Mouse (Mus musculus): ENCODE data around the gene Pex7.

Gene Pex7

GRCm38 (mm10) chr10:19879161-19879560 is 28.3 kb downstream of the Pex7 start:
- DNase-seq (ENCODE audit: low spot score in 2 of 2): no peak

DNA sequence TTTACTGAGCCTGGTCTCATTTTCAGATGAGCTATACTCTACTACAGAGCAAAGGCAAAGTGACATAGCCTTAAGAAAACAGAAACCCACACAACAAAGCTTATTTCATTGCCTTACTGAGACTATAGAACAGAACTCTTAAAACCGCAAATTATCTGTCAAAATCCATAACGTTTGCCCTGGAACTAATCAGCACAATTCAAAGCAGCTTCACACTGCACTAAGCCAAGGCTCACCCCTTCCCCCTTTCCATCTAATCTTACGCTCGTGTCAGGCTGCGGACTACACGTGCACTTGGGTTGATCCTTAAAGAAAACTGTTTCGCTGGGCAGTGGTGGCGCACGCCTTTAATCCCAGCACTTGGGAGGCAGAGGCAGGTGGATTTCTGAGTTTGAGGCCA is 29.8 kb downstream of the Pex7 start:
- DNase-seq (ENCODE audit: low spot score in 2 of 2): no peak

- no peak for DNase-seq (ENCODE audit: low spot score in 2 of 2)
Observed at GRCm38 (mm10) chr10:19877257-19877656, 30.2 kb downstream of the Pex7 start.

- no peak for DNase-seq (ENCODE audit: low spot score in 2 of 2)
Observed at GRCm38 (mm10) chr10:19876669-19877068, 30.8 kb downstream of the Pex7 start.

GRCm38 (mm10) chr10:19875346-19875745 is 32.1 kb downstream of the Pex7 start:
- no peak for DNase-seq (ENCODE audit: low spot score in 2 of 2)

DNA sequence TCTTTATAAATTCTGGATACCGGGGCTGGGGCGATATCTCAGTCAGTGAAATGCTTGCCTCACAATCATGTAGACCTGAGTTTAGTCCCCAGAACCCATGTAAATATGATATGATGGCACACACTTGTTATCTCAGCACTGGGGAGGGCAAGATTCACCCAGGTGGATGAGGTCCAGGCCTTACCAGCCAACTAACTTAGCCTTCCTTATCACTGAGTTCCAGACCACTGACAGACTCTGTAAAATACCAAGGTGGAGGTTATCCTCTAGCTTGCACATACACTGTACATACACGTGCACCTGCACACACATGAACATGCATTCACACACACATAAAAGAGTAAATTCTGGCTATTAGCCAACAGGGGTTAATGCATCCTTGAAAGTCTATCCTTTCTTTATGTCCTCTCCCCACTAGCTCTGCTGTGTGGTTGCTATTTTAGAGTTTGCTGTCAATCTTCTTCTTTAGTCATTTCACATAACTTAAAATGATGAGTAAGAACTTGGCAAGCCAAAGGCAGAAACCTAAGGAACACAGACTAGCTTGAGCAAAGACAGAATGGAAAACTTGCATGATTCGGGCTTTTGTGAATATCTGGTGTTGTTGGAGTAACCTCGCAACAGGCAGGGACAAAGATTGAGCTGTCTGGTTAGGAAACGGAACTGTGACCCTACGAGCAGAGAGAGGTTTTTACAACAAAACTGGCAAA is 51.7 kb downstream of the Pex7 start:
- no peak for DNase-seq (ENCODE audit: low spot score in 2 of 2)

- no peak for DNase-seq (ENCODE audit: low spot score in 2 of 2)
Observed at GRCm38 (mm10) chr10:19853609-19854008, 53.9 kb downstream of the Pex7 start.

- no peak for DNase-seq (ENCODE audit: low spot score in 2 of 2)
Observed at GRCm38 (mm10) chr10:19852776-19853175, 54.7 kb downstream of the Pex7 start.

GRCm38 (mm10) chr10:19850998-19851691 is 56.3 kb downstream of the Pex7 start, which contains the start of gene Slc35d3:
Slc35d3 (minus strand) TSS chr10:19851459.
- DNase-seq (ENCODE audit: low spot score in 2 of 2): peak; percentile 11 to 64

DNA sequence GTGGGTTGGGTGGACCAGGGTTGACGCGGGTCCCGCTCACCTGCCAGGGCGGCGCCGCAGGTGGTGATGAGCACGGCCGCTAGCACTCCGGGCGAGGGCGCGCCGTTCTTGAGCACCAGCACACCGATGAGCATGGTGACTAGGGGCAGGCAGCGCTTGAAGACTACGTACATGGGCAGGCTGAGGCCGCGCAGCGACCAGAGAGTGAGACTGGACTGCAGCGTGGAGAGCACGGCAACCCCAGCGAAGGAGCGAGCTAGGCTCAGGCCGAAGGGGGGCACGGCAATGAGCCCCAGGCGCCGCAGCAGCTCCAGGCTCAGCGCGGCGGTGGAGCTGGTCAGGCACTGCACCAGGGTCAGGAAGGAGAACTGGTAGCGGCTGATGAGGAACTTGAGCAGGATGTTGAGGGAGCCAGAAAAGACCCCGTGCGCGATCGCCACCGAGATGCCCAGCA is 56.9 kb downstream of the Pex7 start:
- DNase-seq (ENCODE audit: low spot score in 2 of 2): peak; percentile 7 to 35

DNA sequence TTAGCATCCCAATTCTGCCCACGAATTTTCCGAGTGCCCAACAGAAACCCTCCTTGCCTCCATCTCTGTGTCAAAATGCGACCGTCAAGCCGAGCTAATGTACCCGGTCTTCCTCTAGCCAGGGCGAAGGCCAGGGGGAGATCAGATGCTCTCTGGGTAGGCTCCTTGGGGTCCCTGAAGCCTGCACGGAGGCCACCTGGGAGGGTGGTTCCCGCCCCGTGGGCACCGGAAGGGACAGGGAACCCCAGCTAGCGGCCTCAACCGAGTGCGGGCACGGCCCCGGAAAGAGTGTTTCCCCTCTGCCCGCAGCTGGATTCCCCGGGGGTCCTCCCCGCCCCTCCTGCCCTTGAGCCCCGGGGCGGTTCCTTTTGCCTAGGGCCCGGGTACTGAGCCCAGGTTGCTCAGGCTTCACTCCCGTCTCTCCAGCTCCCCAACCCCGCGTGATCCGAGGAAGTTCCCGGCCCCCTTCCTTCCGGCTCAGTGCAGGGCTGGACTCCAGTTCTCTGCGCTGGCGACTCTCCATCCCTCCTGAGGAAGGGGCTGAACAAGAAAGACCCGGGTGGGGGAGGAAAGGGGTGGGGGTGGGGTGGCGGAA is 57.6 kb downstream of the Pex7 start:
- peak in 1 of 2 experiments; percentile 19 for DNase-seq (ENCODE audit: low spot score in 2 of 2)

GRCm38 (mm10) chr10:19848928-19849770 is 58.3 kb downstream of the Pex7 start:
- no peak for DNase-seq (ENCODE audit: low spot score in 2 of 2)

DNA sequence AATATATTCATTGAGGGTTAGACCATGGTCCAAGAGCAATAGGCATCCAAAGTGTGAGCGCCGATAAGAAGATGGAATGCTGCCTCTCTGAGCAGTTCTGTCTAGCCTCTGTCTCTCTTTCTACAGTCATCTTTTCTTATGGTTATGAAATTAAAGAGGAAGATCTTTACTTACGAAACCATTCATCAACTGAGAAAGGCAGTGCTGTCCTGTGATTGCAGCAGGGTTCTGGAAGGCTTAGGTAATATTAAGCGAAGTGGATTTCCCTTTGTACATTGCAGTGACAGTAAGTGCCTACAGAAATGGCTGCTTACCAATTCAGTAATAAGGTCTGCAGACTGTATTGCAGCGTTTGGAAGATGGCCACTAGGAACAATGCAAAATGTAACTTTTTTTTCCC is 67.7 kb downstream of the Pex7 start:
- DNase-seq (ENCODE audit: low spot score in 2 of 2): no peak

DNA sequence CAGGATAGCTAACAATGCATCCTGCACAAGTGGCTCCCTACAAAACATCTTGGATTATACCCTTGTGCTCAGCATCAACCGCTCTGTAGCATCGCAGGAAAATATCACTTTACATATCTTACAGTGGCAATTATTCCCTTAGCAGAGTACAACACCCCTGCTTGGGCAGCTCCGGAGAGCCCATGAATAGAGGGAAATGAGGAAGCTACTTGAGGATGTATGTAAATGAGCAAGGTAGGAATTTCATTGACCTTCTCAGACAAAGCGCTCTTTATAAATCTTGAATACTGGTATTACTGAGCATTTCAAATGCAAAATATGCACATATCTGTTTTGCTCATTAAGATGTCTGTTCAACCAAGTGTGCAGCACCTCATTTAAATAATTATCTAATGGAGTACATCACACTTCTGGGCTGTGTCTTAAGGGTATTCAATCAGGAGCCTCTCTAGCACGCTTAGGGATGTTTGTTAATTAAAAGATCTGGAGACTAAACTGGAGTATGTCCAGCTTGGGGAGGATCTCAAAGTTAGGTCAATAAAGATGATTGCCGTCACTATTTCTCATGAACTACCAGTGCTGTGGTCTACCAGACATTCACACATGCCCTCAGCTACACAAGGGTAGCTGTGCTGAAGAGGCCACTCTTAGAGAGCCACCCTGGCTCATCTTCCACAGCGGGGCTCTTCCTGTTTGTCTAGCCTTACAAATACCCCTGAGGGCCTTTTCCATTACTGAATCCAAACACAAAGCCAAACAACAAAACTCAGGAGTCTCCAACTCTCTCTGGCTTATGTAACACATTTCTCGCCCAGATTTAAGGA is 71.4 kb downstream of the Pex7 start:
- no peak for DNase-seq (ENCODE audit: low spot score in 2 of 2)

- DNase-seq (ENCODE audit: low spot score in 2 of 2): no peak
Observed at GRCm38 (mm10) chr10:19834222-19834621, 73.3 kb downstream of the Pex7 start.

DNA sequence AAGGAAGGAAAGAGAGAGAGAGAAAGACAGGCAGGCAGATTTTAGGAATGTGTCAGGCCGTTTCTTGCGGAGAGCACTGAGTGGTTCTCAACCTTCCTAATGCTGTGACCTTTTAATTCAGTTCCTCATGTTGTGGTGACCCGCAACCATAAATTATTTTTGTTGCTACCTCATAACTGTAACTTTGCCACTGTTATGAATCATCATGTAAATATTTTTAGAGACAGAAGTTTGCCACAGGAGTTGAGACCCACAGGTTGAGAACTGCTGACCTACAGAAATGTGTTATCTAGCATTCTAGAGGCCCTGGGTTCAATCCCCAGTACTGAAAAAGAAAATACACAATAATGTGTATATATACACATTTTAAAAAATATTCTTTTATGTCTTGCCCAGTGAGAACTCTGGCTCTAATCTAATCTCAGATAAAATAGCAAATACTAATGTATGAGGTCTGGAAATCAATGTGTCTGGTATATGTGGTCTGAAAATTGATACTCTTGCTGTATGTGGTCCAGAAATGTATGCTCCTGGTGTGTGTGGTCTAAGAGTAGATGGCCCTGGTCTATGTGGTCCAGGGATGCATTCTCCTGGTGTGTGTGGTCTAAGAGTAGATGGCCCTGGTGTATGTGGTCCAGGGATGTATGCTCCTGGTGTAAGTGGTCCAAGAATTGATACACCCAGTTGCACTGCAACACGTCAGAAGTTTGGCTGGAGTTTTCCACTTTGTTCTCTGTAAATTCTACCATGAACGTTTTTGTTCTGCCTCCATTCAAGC is 76.2 kb downstream of the Pex7 start:
- no peak for DNase-seq (ENCODE audit: low spot score in 2 of 2)

- DNase-seq (ENCODE audit: low spot score in 2 of 2): no peak
Observed at GRCm38 (mm10) chr10:19820986-19821385, 86.5 kb downstream of the Pex7 start.

GRCm38 (mm10) chr10:19818723-19819355 is 88.7 kb downstream of the Pex7 start:
- no peak for DNase-seq (ENCODE audit: low spot score in 2 of 2)

- DNase-seq (ENCODE audit: low spot score in 2 of 2): no peak
Observed at GRCm38 (mm10) chr10:19815371-19815770, 92.1 kb downstream of the Pex7 start.

All from spleen, postnatal 10 days (tissue).